Mouse (Mus musculus) monocyte, adult 2 months (primary cell): ENCODE data around the gene En1.

ENCODE experiments used
- DNase-seq, 2 experiments: peaks; one replicate each; pipeline ENCODE4 v3.0.0; 2022; ENCODE audit warnings: low spot score in 2 of 2, low read depth in 1 of 2

The En1 gene

DNA sequence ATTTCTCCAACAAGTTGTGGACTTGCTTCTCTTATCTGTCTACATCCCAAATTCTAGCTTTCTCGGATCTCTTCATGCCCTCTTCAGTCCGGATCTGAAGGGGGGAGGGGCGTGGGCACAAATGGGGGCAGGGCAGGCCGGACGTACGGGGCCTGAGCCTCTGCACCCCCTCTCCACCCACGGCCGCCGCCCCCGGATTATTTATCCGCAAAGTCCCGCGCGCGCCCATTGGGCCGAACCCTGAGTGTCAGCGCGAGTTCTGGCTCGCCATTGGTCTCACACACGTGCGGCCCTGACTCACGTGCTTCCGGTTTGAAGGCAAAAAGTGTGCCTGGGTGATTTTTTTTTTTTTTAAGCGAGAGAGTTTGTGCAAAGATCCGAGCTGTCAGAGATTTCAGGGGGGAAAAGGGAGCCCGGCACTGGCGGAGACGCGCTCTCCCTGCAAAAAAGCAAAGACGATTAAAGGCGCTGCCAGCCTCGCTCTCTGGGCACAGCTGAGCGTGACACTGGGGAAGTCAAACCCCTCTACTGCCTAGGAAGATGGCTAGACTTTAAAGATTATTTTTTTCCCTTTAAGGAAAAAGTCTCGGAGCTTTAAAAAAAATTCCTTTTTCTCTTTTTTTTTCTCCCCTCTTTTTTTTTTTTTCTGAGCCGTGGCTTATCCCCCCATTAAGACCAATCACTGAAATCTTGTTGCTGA is at the start of gene En1:
En1 (plus strand) TSS at position 388 of the 700 bp plus-strand sequence.
- DNase-seq, result no peak

DNA sequence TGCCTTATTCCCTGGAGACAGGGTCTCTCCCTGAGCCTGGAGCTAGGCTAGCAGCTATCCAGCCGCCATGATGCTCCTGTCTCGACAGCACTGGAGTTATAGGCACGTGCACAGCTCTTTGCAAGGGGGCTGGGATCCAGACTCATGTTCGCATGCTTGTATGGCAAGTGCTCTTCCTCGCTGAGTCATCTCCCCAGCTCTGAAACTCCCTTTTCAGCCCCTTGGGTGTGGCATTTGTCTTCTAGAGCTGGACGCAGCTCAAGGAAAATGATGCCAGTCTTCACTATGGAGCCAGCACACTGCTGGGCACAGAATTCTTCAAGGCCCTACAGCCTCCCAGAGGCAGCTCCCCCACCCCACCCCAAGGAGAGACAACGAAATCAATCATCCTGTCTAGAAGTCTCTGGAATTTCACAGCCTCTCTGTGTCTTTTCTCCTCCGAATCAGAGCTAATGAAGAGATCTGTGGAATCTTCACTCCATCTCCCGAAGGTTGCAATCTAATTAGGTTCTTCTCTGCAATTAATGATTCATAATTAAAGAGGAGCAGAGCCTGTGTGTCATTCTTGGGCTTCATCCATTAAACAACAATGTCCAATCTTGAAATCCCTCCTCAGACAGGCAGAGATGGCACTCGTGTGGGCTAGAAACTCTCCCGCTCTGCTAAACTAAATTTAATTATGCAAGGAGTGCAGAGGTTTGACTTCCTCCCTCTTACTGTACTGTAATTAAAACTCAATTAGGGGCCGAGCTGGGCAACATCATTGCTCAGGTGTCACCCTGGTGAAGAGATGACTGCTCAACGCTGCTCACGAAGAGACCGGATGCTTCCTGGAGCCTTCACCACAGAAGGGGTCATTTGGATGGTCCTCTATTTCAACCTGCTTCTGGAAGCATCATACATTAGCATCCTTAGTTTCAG is 45.0 kb upstream of the En1 start:
- DNase-seq, result no peak

DNA sequence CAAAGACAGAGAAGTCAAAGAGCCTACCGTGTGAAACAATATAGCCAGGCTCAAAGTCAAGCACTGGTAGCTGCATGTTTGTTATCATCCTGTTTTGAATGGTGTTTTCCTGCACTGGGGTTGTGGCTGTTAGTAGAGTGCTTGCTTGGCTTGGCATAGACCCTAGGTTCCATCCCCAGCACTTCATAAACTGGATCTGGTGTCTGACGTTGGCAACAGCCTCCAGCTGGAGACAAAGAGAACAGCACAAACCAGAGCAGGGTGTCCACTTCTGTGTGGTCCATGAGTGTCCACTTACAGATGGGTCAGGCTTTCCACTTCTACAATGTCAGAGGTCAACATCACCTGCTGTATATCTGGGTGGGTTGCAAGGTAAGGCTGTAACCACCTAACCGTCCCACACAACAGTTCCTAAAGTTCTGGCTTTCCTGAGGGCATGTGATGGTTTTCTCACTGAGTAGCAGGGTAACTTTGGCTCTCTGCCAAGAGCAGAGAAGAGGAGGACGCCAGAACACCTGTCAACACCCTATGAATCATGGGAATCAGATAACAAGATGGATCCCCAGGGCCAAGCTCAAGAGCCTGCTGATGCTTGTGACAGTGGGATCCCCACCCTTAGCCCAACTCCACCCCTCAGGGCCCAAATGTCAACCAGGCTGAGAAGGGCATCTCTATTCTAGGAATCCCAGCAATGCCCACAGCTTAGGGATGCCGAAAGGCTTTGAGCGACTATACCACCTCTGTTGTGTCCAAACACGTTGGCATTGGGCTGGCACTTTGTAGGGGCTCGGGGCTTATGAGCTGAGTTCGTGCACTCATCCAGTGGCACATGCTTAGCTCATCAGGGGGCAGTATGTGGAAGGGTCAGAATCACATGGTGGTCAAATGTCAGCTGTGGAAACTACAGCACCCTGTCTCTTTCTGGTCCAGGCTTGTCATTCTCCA is 43.6 kb upstream of the En1 start:
- no peak for DNase-seq

DNA sequence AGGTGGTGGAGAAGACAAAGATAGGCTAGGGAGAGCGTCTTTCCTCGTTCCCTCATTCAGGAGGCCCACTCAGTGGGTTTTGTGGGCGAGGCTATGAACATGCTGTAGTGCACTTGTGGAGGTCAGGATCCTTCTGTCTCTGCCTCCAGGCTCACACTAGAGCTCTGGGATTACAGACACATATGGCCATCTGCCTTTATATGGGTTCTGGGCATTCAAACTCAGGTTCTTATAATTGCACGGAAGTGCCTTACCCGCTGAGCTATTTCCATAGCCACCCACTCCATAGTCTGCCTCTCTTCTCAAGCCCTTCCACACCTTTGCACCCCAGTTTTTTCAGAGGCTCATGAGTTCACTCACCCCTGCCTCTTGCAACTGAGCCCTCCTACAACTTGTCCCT is 42.3 kb upstream of the En1 start:
- DNase-seq, result no peak

DNA sequence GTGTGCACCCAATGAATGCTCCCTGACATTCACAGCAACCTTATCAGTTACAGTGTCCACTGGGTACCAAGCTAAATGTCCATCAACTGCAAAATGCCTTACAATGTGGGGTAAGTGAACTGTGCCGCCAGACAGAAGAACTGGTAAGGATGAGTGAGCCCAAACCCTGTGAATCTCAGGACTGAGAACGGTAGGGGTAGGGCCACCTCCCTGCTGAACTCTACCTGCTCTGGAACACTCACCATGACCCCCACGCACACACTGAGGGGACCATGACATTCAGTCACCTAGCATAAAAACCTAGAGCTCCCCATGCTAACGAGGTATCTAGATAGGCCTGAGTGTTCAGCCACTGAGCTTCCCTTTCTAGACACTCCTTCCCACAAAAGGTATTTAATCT is 20.9 kb upstream of the En1 start:
- no peak for DNase-seq

DNA sequence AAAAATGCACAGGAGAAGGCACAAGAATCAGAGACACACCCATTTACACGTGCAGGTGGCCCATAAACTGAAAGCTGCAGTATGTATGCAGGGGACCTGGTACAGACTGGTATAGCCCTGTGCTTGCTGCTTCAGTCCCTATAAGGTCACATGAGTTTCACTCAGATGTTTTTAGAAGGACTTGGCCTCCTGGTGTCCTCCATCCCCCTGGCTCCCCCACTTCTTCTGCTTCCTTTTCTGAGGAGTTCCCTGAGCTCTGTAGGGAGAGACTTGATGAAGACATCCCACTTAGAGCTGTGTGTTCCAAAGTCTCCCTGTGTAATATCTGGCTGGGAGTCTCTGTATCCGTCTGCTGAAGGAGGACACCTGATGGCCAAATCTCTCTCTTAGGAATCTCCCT is 16.7 kb upstream of the En1 start:
- no peak for DNase-seq

DNA sequence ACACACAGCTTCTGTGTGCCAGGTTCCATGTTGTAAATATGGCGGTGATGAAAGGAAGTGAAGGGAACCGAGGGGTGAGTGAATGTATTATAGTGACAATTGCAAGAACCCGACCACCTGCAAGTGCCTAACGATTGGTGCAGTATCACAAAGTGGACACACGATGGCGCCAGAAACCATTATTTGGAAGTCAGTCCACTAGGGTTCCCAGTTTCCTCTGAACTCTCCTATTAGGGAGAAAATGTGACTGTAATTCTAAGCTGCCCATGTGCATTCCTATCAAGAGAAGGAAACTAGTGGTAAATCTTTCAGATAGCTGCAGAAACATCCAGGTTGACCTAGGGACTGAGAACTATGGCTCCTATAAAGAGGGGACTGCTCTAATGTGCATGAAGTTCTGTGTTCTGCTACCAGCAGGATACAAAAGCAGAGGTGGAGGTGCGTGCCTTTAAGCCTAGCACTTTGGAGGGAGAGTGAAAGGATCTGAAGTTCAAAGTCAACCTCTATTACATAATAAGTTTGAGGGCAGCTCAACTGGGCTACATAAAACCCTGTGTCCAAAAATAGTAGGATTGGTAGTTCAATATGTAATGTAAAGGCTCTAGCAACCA is 15.6 kb upstream of the En1 start:
- DNase-seq, result no peak

DNA sequence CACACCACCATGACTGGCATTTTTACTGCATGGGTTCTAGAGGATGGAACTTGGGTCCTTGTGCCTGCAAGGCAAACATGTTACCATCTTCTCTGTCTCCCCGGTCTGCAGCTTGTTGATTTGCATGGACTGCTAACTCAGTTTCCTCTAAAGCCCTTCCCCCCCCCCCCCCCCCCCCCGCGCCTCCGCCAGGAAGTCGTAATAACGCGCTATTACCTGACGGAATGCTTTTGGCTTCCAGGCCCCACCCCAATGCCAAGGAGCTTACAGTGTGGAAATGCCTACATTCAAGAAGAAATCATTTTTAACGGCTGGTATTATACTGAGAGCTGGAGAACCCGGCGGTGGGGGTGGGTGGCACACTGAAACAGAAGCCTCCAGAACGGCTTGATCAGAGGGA is 14.8 kb upstream of the En1 start:
- DNase-seq, result no peak

DNA sequence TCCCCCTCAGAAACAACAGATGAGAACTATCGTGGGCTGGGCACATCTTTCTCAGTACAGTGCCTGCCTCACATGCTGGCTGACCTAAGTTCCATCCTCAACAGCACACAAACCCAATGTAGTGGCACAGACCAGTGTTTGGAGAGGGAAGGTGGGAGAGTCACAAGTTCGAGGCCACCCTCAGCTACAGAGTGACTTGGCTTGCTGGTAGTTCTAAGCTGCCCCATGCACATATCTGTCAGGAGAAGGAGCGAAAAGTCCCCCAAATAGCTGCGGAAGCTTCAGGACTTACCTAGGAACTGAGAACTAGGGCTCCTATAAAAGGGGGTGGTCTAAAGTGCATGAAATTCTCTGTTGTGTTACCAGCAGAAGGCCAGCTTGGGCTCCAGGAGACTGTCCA is 14.3 kb upstream of the En1 start:
- DNase-seq, result no peak

DNA sequence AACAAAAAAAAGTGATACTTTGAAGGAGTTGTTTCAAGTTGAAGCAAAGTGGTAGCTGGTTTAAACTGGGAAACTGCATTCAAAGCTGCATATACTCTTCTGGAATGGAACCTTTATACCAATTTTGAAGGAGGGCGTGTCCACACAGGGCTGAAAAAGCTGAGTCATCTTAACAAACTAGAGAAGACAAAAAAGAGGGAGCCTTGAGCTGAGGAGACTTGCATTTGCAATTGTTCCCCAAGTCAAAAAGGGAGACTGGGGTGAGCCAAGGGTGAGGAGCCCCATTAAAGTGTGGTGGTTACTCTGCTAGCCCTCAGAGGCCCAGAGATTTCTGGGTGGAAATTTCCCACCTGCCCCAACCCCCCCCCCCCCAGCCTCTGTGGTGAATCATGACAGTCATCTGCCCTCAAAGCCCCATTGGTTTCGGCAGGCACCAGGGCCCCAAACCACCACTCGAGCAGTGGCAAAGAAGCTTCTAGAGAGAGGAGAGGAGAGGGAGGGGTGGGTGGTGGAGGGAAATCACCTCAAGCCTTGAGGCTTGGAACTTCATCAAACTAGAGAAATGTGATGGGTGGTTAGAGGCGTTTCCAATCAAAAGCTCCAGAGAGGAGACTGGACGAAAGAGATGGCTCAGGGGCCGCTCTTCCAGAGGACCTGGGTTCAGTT is 13.7 kb upstream of the En1 start:
- no peak for DNase-seq

DNA sequence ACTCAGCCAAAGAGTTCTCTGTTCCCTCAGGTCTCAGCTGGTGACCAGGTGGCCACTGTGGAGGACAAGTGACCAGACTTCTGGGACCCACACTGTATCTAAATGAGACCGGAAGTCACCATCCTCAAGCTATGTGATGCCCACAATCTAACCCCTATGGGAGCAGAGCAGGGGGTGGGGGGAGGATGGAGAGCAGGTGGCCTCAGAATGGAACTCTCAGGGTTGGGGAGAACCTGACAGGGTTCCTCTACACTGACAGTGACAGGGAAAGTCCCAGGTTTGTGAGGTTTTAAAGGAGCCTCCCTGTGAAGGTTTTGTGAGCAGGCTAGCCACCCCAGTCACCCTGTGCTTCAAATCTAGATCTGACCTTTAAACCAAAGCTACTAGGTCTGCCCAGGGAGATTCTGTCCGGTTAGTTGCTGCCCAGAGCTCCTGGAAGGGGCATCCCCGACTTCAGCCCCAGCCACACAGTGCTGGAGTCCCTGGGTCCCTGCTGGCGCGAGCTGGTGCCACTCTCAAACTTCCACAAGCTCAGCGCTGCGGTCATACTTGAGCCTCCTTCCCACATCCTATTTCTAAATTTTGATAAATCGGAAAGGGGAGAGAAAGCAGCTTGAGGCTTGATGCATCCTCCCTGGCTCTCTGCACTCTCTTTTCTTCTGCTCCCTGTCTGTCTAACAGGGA is 8.8 kb upstream of the En1 start:
- DNase-seq, result no peak

DNA sequence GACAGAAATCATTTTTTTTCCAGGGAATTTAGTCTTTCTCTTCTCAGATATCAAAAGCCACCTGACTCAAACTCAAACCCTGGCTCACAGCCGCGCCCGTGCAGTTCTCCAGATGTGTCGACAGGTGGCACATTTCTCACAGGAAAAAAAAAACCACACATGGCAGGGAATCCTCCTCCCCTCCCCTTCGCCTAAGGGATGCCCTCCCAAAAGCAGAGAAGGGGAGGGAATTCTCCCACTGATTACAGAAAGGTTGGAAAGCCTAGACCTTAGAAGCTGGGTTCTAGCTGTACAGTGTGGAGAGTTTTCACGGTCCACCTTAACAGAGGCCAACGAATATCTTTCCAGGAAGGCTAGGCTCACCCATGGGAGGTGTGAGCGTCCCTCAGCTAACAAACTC is 7.6 kb upstream of the En1 start:
- no peak for DNase-seq

DNA sequence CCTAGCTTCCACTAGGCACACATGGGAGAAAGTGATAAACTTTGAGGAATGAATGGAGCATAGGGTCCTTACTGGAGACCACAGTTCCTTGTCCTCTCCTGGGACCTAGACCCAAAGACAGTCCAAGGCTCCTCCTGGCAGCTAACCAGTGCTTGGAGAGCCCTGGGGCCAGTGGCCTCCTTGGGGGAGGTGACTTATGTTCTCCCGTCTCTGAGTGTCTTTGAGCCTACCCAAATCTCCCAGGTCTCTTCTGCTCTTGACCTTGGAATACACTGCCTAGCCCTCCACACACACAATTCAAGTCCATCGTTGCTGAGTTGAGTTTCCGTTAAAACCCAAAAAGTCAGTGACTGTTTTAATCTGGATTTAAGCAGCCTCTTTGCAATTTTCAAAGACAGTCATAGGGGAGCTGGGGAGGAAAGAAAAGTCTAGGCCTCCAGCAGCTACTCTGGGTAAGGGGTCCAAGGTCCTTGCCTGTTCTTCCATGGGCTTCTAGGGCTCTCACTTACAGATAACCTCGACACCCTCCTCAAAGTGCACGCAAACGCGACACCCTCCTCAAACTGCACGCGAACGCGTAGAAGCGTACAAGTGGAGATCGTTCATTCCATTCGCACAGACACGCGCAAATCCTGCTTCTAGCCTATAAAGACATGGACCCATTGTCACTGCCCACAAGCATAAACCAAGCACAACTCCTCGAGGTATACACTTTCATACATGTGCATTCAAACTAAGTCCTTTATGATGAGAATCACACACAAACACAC is 6.6 kb upstream of the En1 start:
- no peak for DNase-seq

DNA sequence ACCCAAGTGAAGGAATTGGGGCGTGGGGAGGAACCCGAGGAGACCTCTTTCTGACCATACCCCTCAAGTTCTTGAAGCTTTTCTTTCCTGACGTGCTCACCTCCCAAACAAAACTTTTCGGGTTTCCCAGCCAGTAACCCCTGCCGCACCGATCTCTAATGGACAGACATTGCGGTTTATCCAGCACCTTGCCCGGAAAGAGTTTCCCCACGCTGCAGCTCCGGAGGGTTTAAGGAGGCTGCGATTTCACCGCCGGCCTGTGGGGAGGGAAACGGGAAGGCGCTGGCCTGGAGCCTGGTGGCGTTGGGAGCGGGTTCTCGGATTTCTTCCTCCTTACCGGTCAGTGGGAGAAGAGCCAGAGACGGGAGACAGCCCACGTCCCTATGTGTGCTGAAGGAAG is 5.9 kb upstream of the En1 start:
- DNase-seq, result no peak

DNA sequence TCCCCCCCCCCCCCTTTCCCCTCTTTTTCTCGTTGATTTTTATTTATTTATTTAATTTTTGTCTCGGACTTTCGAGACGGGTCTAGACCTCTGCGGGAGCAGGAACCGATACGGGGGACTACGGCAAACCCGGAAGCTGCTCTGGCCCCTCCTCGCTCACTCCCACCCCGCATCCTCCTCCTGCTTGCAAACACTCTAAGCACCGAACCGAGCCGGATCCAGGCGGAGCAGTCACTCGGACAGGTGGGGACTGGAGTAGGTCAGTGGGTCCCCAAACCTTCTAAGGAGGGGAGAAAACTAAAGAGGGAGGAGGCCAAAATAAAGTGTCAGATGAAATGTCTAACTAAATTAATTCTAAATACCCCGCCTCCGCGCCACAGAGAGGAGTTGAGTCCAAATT is 5.4 kb upstream of the En1 start:
- DNase-seq, result no peak

DNA sequence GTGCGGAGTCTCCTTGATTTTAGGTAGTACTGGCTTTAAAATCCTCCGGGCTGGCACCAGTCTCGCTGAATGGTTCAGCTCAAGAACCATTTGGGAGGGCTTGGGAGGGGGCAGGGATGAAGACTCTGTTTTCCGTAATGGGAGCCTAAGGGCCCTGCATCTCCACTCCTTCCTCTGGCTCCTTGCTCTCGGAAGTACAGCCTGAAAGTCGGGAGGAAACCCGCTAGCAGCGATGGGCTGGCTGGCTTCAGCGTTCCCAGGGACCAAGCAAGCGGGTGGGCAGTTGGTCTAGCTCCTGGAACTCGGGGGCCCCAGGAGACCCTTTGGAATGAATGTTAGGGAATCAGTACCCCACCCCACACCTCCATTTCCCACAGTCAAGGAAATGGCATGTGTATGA is 4.9 kb upstream of the En1 start:
- no peak for DNase-seq

DNA sequence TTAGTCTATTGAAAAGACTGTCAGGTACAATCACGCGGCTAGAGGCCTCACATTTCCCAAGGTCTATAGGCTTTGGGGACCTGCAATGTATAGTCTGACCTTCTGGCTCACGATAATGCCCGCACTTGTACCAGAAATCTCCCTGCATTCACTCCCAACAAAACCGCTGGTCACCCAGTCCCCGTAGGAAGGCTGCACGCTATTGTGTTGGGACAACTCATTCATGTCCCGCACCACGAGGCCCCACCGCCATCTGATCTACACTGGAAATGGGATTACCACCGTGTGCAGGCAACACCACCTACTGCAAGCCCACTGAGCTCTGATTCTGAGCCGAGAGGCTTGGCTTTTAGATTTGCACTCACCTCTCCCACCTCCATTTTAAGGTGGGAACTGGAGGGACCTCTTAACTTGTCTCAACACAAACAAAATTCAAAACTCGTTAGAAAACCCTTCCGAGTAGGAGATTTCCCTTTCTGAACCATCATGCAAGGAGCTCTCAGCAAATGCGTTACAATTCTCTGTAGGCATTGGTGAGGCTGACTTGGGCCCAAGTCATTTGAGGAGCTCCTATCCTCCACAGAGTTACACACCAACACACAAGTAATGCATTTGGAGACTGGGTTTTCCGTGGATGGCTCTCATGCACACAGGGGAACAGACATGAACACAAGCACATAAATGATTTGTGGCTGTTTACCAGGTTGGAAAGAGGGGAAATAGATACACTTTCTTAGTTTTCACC is 3.9 kb upstream of the En1 start:
- DNase-seq, result no peak

DNA sequence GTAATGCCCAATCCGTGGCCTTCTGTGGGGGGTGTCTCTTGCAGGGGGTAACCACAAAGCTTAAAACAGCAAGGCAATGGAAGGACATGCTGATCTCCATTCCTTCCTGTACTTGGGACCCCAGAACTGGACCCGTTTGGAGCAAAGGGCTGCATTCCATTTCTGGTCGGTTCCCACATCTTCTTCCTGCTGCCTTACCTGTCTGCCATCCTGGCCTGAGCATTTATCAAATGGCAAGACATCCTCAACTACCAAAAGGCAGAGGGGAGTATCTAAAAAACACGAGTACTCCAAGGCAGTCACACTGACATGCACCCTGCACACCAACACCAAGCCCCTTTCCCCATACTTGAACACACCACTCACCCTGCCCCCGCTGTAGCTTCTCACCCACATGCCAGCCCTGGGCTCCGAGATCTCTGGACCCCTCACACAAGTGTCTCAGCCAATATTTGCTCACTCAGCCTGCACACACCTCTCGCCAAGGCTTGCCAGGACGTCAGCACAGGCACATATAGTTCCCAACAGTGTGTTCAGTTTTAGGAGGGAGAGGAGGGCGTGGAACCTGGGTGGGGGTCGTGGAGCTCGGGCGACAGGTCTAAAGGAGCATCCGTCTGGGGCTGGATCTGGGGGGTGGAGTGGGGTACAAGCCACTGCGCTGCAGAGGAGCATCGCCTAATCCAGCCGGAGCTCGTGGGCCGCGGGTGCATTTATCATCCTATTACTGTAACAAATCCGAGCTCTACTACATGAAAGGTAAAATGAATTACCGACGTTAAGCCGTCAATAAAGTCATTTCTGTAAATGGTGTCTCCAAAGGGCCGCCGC is 2.7 kb upstream of the En1 start:
- DNase-seq, result no peak
